Mouse (Mus musculus) myocyte (in vitro differentiated cells): ENCODE results near the gene Lyve1. TPM values are rescaled to one million over a fixed set of nuclear protein-coding genes. Genes with fewer than 3 reads are reported as not detected.

Experiments used
- H3K27me3 ChIP-seq: one replicate; pipeline ENCODE4 v1.6.1; 2011; ENCODE audit not compliant: control insufficient read depth, insufficient read depth, insufficient read length
- H3K36me3 ChIP-seq: one replicate; pipeline ENCODE4 v1.6.1; 2011; ENCODE audit not compliant: control insufficient read depth, insufficient read depth
- H3K4me2 ChIP-seq: one replicate; pipeline ENCODE4 v1.6.1; 2011; ENCODE audit warnings: low read depth, control low read depth
- H3K4me3 ChIP-seq: one replicate; pipeline ENCODE4 v1.5.1; 2011; ENCODE audit warnings: mild to moderate bottlenecking, control low read depth, moderate library complexity
- H3K79me2 ChIP-seq: one replicate; pipeline ENCODE4 v1.6.1; 2011; ENCODE audit not compliant: control insufficient read depth, insufficient read depth
- H3ac ChIP-seq: one replicate; pipeline ENCODE4 v1.6.1; 2011; ENCODE audit not compliant: control insufficient read depth, insufficient read length
- CEBPB ChIP-seq: IDR thresholded peaks from 2 replicates; pipeline ENCODE4 v1.6.1; 2011; ENCODE audit warnings: mild to moderate bottlenecking, moderate library complexity; ENCODE audit not compliant: poor library complexity, insufficient read depth, severe bottlenecking
- E2F4 ChIP-seq: IDR thresholded peaks from one replicate; pipeline ENCODE4 v1.6.1; 2011; ENCODE audit warnings: mild to moderate bottlenecking, control low read depth, moderate library complexity; ENCODE audit not compliant: insufficient read depth
- MAX ChIP-seq: IDR thresholded peaks from one replicate; pipeline ENCODE4 v1.6.1; 2011; ENCODE audit warnings: low read depth, mild to moderate bottlenecking, control low read depth
- MYOD1 ChIP-seq, 3 experiments: IDR thresholded peaks; one replicate each; pipeline ENCODE4 v1.6.1; 2011; ENCODE audit warnings: control low read depth in 2 of 3, low read depth in 2 of 3, mild to moderate bottlenecking in 2 of 3, moderate library complexity in 1 of 3; ENCODE audit not compliant: insufficient read length in 2 of 3, control insufficient read depth in 1 of 3
- MYOG ChIP-seq, 3 experiments: IDR thresholded peaks; one replicate each; pipeline ENCODE4 v1.6.1; 2011; ENCODE audit warnings: control low read depth in 2 of 3, low read depth in 2 of 3, mild to moderate bottlenecking in 2 of 3; ENCODE audit not compliant: insufficient read length in 2 of 3, control insufficient read depth in 1 of 3, insufficient read depth in 1 of 3
- POLR2A ChIP-seq: IDR thresholded peaks from one replicate; pipeline ENCODE4 v1.6.1; 2011; ENCODE audit warnings: low read depth, mild to moderate bottlenecking, control low read depth, moderate library complexity; ENCODE audit not compliant: insufficient read length
- POLR2AphosphoS2 ChIP-seq: IDR thresholded peaks from one replicate; pipeline ENCODE4 v1.6.1; 2011; ENCODE audit warnings: low read depth, control low read depth; ENCODE audit not compliant: insufficient read length
- REST ChIP-seq: IDR thresholded peaks from one replicate; pipeline ENCODE4 v1.6.1; 2011; ENCODE audit warnings: mild to moderate bottlenecking, control low read depth, moderate library complexity; ENCODE audit not compliant: insufficient read depth, insufficient read length
- SRF ChIP-seq: IDR thresholded peaks from one replicate; pipeline ENCODE4 v1.6.1; 2011; ENCODE audit warnings: low read depth; ENCODE audit not compliant: control insufficient read depth, insufficient read length
- TCF12 ChIP-seq: IDR thresholded peaks from one replicate; pipeline ENCODE4 v1.6.1; 2011; ENCODE audit warnings: mild to moderate bottlenecking, control low read depth; ENCODE audit not compliant: poor library complexity, insufficient read depth, severe bottlenecking
- TCF3 ChIP-seq: IDR thresholded peaks from one replicate; pipeline ENCODE4 v1.6.1; 2011; ENCODE audit warnings: low read depth, control low read depth; ENCODE audit not compliant: insufficient read length
- USF1 ChIP-seq: IDR thresholded peaks from one replicate; pipeline ENCODE4 v1.6.1; 2011; ENCODE audit warnings: low read depth, mild to moderate bottlenecking, control low read depth, moderate library complexity
- polyA plus RNA-seq: library from polyadenylated mRNA; unstranded; fragments of >200 nt; fragmentation: generic; extraction: Trizol; gene quantifications from one replicate; pipeline ENCODE4 v1.2.1, GENCODE M21; 2012; ENCODE audit warnings: missing spikeins

Lyve1 gene
- polyA plus RNA-seq, 1 experiment: not detected

DNA sequence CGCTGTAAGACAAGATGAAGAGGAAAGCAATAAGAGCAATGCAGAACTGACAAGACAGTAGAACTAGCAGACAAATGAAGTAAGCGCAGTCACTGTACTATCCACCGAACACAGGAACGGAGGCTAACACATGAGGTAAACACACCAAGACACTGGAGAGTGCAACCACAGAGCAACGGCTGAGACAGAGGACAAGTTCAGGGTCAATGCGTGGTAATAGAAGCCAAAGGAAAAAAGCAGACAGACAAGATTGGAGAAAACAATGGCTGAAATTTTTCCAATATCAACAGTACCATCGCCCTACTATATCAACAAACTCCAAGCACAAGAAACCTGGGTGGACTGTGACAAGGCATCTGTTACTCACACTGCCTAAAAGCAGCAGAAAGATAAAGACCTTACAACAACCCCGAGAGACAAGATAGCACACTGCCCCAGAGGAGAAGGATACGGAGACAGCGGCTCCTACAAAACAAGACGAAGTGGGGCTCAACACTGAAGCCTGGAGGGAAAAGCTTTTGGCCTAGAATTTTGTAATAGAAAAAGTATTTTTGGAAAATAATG is 44.2 kb downstream of the Lyve1 start:
- Histone ChIP-seq H3K79me2 (no peaks in the 10 kb centered on the region), H3K36me3 (no peaks in the 10 kb centered on the region), H3K27me3 (no peaks in the 10 kb centered on the region), H3K4me2 (no peak overlapping the region), H3K4me3 (no peak overlapping the region), H3ac (no peak overlapping the region)
- TF ChIP-seq CEBPB: no peak
- no peak for TF ChIP-seq POLR2A
- TF ChIP-seq SRF: no peak
- TF ChIP-seq MAX: no peak
- no peak for TF ChIP-seq USF1
- TF ChIP-seq E2F4: no peak
- no peak for TF ChIP-seq REST
- TF ChIP-seq MYOD1 (IDR thresholded peaks at IDR 0.05; ENCODE audit: control insufficient read depth in 1 of 3, insufficient read length in 2 of 3, low read depth in 2 of 3): no peak
- TF ChIP-seq POLR2AphosphoS2: no peak

DNA sequence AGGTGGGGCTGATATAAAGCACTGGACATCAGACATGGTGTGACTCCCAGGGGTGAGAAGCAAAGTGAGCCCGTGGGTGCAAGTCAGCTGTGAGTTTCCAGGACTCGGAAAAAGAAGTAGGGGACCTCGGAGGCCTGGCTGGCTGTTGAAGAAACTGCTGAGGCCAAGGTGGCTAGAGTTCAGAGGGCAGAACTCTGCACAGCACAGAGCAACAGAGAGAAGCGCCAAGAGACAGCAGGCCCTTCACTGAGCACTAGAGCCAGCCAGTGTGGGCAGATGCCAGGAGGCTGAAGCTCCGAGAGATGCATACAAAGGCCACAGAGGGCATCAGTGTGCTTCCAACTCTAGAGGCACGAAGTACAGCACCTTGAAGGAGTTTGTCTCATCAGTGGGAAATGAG is 44.8 kb downstream of the Lyve1 start:
- no peak for TF ChIP-seq REST
- TF ChIP-seq E2F4: no peak
- TF ChIP-seq USF1: no peak
- TF ChIP-seq POLR2A: no peak
- TF ChIP-seq MAX: no peak
- no peak for TF ChIP-seq SRF
- TF ChIP-seq CEBPB: no peak
- no peak for TF ChIP-seq TCF12
- no peak for TF ChIP-seq TCF3
- TF ChIP-seq MYOD1 (IDR thresholded peaks at IDR 0.05; ENCODE audit: control insufficient read depth in 1 of 3, insufficient read length in 2 of 3, low read depth in 2 of 3): no peak
- TF ChIP-seq MYOG (IDR thresholded peaks at IDR 0.05; ENCODE audit: control insufficient read depth in 1 of 3, insufficient read depth in 1 of 3, insufficient read length in 2 of 3, low read depth in 2 of 3): no peak
- TF ChIP-seq POLR2AphosphoS2: no peak
- no peak overlapping the region for H3K4me2 ChIP-seq
- H3K4me3 ChIP-seq: no peak overlapping the region
- no peaks in the 10 kb centered on the region for H3K27me3 ChIP-seq
- H3K79me2 ChIP-seq: no peaks in the 10 kb centered on the region
- H3K36me3 ChIP-seq: peaks cover under 1% of the 10 kb centered on the region
- no peak overlapping the region for H3ac ChIP-seq

DNA sequence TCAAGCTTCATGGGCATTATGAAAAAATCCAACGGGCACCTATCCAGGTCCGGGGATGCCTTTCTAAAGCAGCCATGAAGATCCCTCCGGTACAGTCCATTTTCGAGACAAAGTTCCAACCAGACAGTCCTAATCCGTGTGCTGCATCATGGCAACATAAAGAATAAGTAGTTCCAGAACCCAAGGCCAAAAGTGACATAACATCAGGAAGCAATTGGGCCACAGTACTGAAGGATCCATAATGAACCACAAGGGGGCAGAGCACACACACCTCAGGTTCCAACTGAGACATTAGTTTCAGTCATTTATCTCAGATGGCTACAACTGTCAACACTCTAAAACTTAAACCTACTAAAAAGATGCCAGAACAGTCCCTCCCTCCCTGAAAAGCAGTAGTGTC is 47.0 kb downstream of the Lyve1 start:
- no peaks in the 10 kb centered on the region for H3K79me2 ChIP-seq
- no peak for TF ChIP-seq E2F4
- no peak for TF ChIP-seq MYOD1 (IDR thresholded peaks at IDR 0.05; ENCODE audit: control insufficient read depth in 1 of 3, insufficient read length in 2 of 3, low read depth in 2 of 3)
- no peak for TF ChIP-seq TCF3

DNA sequence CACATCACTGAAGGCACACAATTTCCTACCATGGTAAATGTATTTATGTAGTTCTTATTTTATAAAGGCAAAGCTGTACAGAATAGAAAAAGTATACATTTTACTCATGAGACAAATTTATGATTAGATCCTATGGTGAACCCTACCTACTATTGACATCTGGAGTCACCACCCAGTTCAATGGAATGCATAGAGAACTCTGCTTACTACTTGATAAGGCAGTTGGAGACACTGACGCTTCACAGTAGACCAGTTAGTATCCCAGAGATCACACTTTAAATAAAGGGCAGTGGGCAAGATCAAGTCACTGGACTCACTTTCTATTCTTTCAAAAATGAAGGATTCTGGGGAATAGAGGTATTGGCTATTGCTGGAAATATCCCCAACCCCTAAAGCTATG is 49.1 kb downstream of the Lyve1 start:
- H3K27me3 ChIP-seq: no peaks in the 10 kb centered on the region
- TF ChIP-seq POLR2AphosphoS2: no peak
- TF ChIP-seq POLR2A: no peak
- TF ChIP-seq MYOD1 (IDR thresholded peaks at IDR 0.05; ENCODE audit: control insufficient read depth in 1 of 3, insufficient read length in 2 of 3, low read depth in 2 of 3): no peak
- no peak for TF ChIP-seq REST
- H3K4me3 ChIP-seq: no peak overlapping the region
- no peak overlapping the region for H3ac ChIP-seq
- H3K79me2 ChIP-seq: no peaks in the 10 kb centered on the region
- H3K36me3 ChIP-seq: peaks cover 17% of the 10 kb centered on the region
- no peak overlapping the region for H3K4me2 ChIP-seq

More for the DNA sequence above, 47.0 kb downstream of the Lyve1 start:
- Histone ChIP-seq H3K4me2 (no peak overlapping the region), H3K27me3 (no peaks in the 10 kb centered on the region), H3K4me3 (no peak overlapping the region), H3ac (no peak overlapping the region), H3K36me3 (peaks cover 11% of the 10 kb centered on the region)

DNA sequence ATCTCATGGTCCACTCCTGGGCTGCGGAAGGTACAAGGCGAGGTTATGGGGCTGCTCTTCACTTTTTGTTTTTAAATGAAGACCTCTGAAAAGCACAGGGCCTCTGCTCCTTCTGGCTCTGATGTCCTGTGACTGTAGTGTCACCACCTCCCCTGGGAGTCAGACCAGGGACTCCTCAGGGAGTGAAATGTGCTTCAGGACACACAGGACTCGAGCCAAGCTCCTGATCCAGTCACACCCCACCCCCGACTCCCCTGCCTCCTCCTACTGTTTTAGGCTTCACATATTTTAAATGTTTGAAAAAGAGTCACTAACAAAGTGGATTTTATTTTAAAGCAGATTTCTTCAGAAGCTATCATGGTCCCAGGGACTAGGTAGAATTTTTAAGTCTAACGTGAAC is 51.5 kb downstream of the Lyve1 start:
- Histone ChIP-seq H3K36me3 (peaks cover 17% of the 10 kb centered on the region), H3K79me2 (no peaks in the 10 kb centered on the region), H3K4me3 (no peak overlapping the region), H3K4me2 (no peak overlapping the region), H3ac (no peak overlapping the region), H3K27me3 (no peaks in the 10 kb centered on the region)
- TF ChIP-seq MYOG (IDR thresholded peaks at IDR 0.05; ENCODE audit: control insufficient read depth in 1 of 3, insufficient read depth in 1 of 3, insufficient read length in 2 of 3, low read depth in 2 of 3) (no peak), TCF12 (no peak), CEBPB (no peak)

DNA sequence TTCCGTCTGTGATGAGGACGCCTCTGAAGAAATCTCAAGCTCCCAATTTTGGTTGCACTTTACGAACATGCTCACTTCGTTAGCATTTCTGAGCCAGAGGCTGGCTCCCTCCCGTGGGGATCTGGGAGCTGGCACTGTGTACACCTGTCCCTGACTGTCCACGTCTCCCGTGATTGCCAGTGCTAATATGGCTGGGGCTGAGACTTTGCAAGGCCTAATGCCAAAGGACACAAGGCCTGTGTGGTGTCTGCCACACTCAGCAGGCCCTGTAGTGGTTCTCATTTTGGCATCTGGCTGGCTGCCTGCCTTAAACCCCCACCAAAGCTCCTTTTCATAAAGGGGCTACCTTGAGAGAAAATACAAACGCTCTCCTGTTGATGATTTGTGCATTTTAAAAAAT is 52.0 kb downstream of the Lyve1 start:
- TF ChIP-seq MYOG (IDR thresholded peaks at IDR 0.05; ENCODE audit: control insufficient read depth in 1 of 3, insufficient read depth in 1 of 3, insufficient read length in 2 of 3, low read depth in 2 of 3) (peak in 1 of 3 experiments; percentile 8), TCF12 (no peak), CEBPB (no peak), MYOD1 (IDR thresholded peaks at IDR 0.05; ENCODE audit: control insufficient read depth in 1 of 3, insufficient read length in 2 of 3, low read depth in 2 of 3) (peak in 2 of 3 experiments; percentile 39 to 51)
- Histone ChIP-seq H3K79me2 (no peaks in the 10 kb centered on the region), H3K4me2 (no peak overlapping the region), H3ac (no peak overlapping the region), H3K36me3 (peaks cover 17% of the 10 kb centered on the region), H3K27me3 (no peaks in the 10 kb centered on the region), H3K4me3 (no peak overlapping the region)
